Mouse (Mus musculus) limb, embryonic 15.5 days (tissue): ENCODE measurements at regions not wholly inside any gene's neighbourhood (a gene's known extent, or its start where the extent isn't known, plus 50 kb on each side); places are given as distances from the start of the nearest gene placed in this dataset.
A peak's percentile ranks its signal among the peaks of the same experiment; 100 is the strongest.

ENCODE experiments used
- ATAC-seq: fragments of 200-750 bp; cut with Nextera tagmentation; 2 replicates; pipeline ENCODE4 v1.8.0; 2017; ENCODE audit warnings: low read depth, moderate TSS enrichment; ENCODE audit not compliant: insufficient number of reproducible peaks, low FRiP score, low TSS enrichment
- H3K27ac ChIP-seq: fragments of 300-500 bp; sonication (generic); 2 replicates; pipeline ENCODE4 v1.5.1; 2015; ENCODE audit warnings: moderate library complexity, mild to moderate bottlenecking, inconsistent platforms
- H3K27me3 ChIP-seq: fragments of 300-500 bp; sonication (generic); 2 replicates; pipeline ENCODE4 v1.6.1; 2015; ENCODE audit warnings: inconsistent platforms
- H3K36me3 ChIP-seq: fragments of 300-500 bp; sonication (generic); 2 replicates; pipeline ENCODE4 v1.6.1; 2015; ENCODE audit warnings: inconsistent platforms
- H3K4me1 ChIP-seq: fragments of 300-500 bp; sonication (generic); 2 replicates; pipeline ENCODE4 v1.6.1; 2015; ENCODE audit warnings: inconsistent platforms
- H3K4me2 ChIP-seq: fragments of 300-500 bp; sonication (generic); 2 replicates; pipeline ENCODE4 v1.6.1; 2015; ENCODE audit warnings: mild to moderate bottlenecking, inconsistent platforms
- H3K4me3 ChIP-seq: fragments of 300-500 bp; sonication (generic); 2 replicates; pipeline ENCODE4 v1.5.1; 2015; ENCODE audit warnings: mild to moderate bottlenecking, inconsistent platforms
- H3K9ac ChIP-seq: fragments of 300-500 bp; sonication (generic); 2 replicates; pipeline ENCODE4 v1.6.1; 2015; ENCODE audit warnings: inconsistent platforms
- H3K9me3 ChIP-seq: fragments of 300-500 bp; sonication (generic); 2 replicates; pipeline ENCODE4 v1.6.1; 2016; ENCODE audit warnings: inconsistent platforms
- WGBS: fragments of 180-500 bp; shearing (Covaris S2); methylation state at CpG from one replicate; pipeline ENCODE4 v1.1.7; 2015; 5-methylcytosine and 5-hydroxymethylcytosine counted together

- Histone ChIP-seq H3K9me3 (no peaks in the 10 kb centered on the region), H3K27me3 (no peaks in the 10 kb centered on the region), H3K4me1 (peaks cover 13% of the 10 kb centered on the region), H3K4me3 (no peak overlapping the region), H3K9ac (no peak overlapping the region), H3K4me2 (no peak overlapping the region), H3K36me3 (no peaks in the 10 kb centered on the region), H3K27ac (no peak overlapping the region)
- 52% methylated on average over 14 of the region's 14 CpGs for WGBS
- ATAC-seq, result no peak
These were observed 89.9 kb upstream of the Ccnd2 start for GRCm38 (mm10) chr6:127241693-127242425.

GRCm38 (mm10) chr6:127243032-127243431 lies 91.0 kb upstream of the Ccnd2 start:
- H3K9ac ChIP-seq, result no peak overlapping the region
- 59% methylated on average over 2 of the region's 2 CpGs for WGBS
- no peak for ATAC-seq
- no peaks in the 10 kb centered on the region for H3K9me3 ChIP-seq
- no peaks in the 10 kb centered on the region for H3K27me3 ChIP-seq
- no peak overlapping the region for H3K4me3 ChIP-seq
- no peaks in the 10 kb centered on the region for H3K36me3 ChIP-seq
- no peak overlapping the region for H3K4me2 ChIP-seq
- H3K27ac ChIP-seq, result no peak overlapping the region
- H3K4me1 ChIP-seq, result peaks cover 13% of the 10 kb centered on the region

GRCm38 (mm10) chr6:127245814-127246440 lies 93.9 kb upstream of the Ccnd2 start:
- Histone ChIP-seq H3K4me3 (no peak overlapping the region), H3K4me1 (peaks cover 19% of the 10 kb centered on the region), H3K9me3 (no peaks in the 10 kb centered on the region), H3K27me3 (no peaks in the 10 kb centered on the region), H3K9ac (no peak overlapping the region), H3K27ac (no peak overlapping the region), H3K36me3 (no peaks in the 10 kb centered on the region), H3K4me2 (no peak overlapping the region)
- WGBS, result 80% methylated on average over 4 of the region's 4 CpGs
- ATAC-seq, result no peak

- Histone ChIP-seq H3K4me1 (peaks cover 24% of the 10 kb centered on the region), H3K9ac (no peak overlapping the region), H3K27me3 (no peaks in the 10 kb centered on the region), H3K27ac (no peak overlapping the region), H3K9me3 (no peaks in the 10 kb centered on the region), H3K4me3 (no peak overlapping the region), H3K4me2 (no peak overlapping the region), H3K36me3 (no peaks in the 10 kb centered on the region)
- ATAC-seq, result no peak
- WGBS, result 72% methylated on average over 7 of the region's 7 CpGs
These were observed 94.7 kb upstream of the Ccnd2 start for GRCm38 (mm10) chr6:127246730-127247129.

GRCm38 (mm10) chr6:127247343-127247742 lies 95.3 kb upstream of the Ccnd2 start:
- 26% methylated on average over 5 of the region's 5 CpGs for WGBS
- ATAC-seq, result no peak

GRCm38 (mm10) chr6:127250181-127250873 lies 98.3 kb upstream of the Ccnd2 start:
- Histone ChIP-seq H3K4me1 (peaks cover 35% of the 10 kb centered on the region), H3K9me3 (no peaks in the 10 kb centered on the region), H3K9ac (no peak overlapping the region), H3K36me3 (no peaks in the 10 kb centered on the region), H3K4me3 (no peak overlapping the region), H3K27ac (no peak overlapping the region), H3K4me2 (no peak overlapping the region), H3K27me3 (no peaks in the 10 kb centered on the region)
- 39% methylated on average over 8 of the region's 8 CpGs for WGBS
- no peak for ATAC-seq

More at GRCm38 (mm10) chr6:127247343-127247742, 95.3 kb upstream of the Ccnd2 start:
- Histone ChIP-seq H3K27ac (no peak overlapping the region), H3K9ac (no peak overlapping the region), H3K4me1 (peaks cover 31% of the 10 kb centered on the region), H3K36me3 (no peaks in the 10 kb centered on the region), H3K27me3 (no peaks in the 10 kb centered on the region), H3K4me2 (no peak overlapping the region), H3K4me3 (no peak overlapping the region), H3K9me3 (no peaks in the 10 kb centered on the region)

GRCm38 (mm10) chr6:127250874-127251670 lies 99.1 kb upstream of the Ccnd2 start:
- H3K4me1 ChIP-seq, result peaks cover 35% of the 10 kb centered on the region
- H3K36me3 ChIP-seq, result no peaks in the 10 kb centered on the region
- no peaks in the 10 kb centered on the region for H3K9me3 ChIP-seq
- no peaks in the 10 kb centered on the region for H3K27me3 ChIP-seq
- 10% methylated on average over 11 of the region's 11 CpGs for WGBS
- 0 out of 2 replicates have a peak overlapping the region, but pooled peaks have one; percentile 8 for H3K4me3 ChIP-seq
- H3K27ac ChIP-seq, result peak overlapping the region; percentile 84
- no peak for ATAC-seq
- peak overlapping the region; percentile 32 for H3K4me2 ChIP-seq
- no peak overlapping the region for H3K9ac ChIP-seq

- ATAC-seq, result no peak
- H3K9ac ChIP-seq, result no peak overlapping the region
These were observed 99.6 kb upstream of the Ccnd2 start for GRCm38 (mm10) chr6:127251671-127251985.

GRCm38 (mm10) chr6:127252000-127252721 lies 100.2 kb upstream of the Ccnd2 start:
- peaks cover 35% of the 10 kb centered on the region for H3K4me1 ChIP-seq
- ATAC-seq, result peak; percentile 65
- H3K4me3 ChIP-seq, result peak overlapping the region; percentile 8; the same call in 1 of the 2 replicates

More at GRCm38 (mm10) chr6:127251671-127251985, 99.6 kb upstream of the Ccnd2 start:
- H3K27ac ChIP-seq, result peak overlapping the region; percentile 84
- H3K4me2 ChIP-seq, result peak overlapping the region; percentile 32
- H3K36me3 ChIP-seq, result no peaks in the 10 kb centered on the region
- no peaks in the 10 kb centered on the region for H3K27me3 ChIP-seq
- peaks cover 35% of the 10 kb centered on the region for H3K4me1 ChIP-seq
- WGBS, result 5% methylated on average over 5 of the region's 5 CpGs
- H3K4me3 ChIP-seq, result peak overlapping the region; percentile 8; the same call in 1 of the 2 replicates
- H3K9me3 ChIP-seq, result no peaks in the 10 kb centered on the region

GRCm38 (mm10) chr6:127253935-127254334 lies 101.9 kb upstream of the Ccnd2 start:
- Histone ChIP-seq H3K9ac (no peak overlapping the region), H3K27me3 (no peaks in the 10 kb centered on the region), H3K9me3 (no peaks in the 10 kb centered on the region), H3K4me3 (no peak overlapping the region), H3K27ac (no peak overlapping the region), H3K4me2 (no peak overlapping the region), H3K36me3 (no peaks in the 10 kb centered on the region), H3K4me1 (peaks cover 31% of the 10 kb centered on the region)
- no peak for ATAC-seq
- WGBS, result 74% methylated on average over 3 of the region's 3 CpGs

More at GRCm38 (mm10) chr6:127252000-127252721, 100.2 kb upstream of the Ccnd2 start:
- peak overlapping the region; percentile 84 for H3K27ac ChIP-seq
- no peaks in the 10 kb centered on the region for H3K27me3 ChIP-seq
- WGBS, result 10% methylated on average over 3 of the region's 3 CpGs
- no peaks in the 10 kb centered on the region for H3K9me3 ChIP-seq
- H3K36me3 ChIP-seq, result no peaks in the 10 kb centered on the region
- H3K4me2 ChIP-seq, result peak overlapping the region; percentile 32
- H3K9ac ChIP-seq, result no peak overlapping the region
